Mouse (Mus musculus) right cerebral cortex, postnatal 36 days (tissue): ENCODE results near the gene Rpl3l.
"Not testable (repeated sequence)": the region's sequence is repeated elsewhere in the genome, so short reads cannot be mapped to it uniquely, and the experiment has no call there.

Source experiments
- DNase-seq, 2 experiments: peaks; one replicate each; pipeline ENCODE4 v3.0.0; 2022; ENCODE audit warnings: low spot score in 2 of 2, mixed read lengths in 1 of 2

Rpl3l gene

GRCm38 (mm10) chr17:24719494-24720222 is 8.0 kb upstream of the Rpl3l start:
- DNase-seq, result peak; percentile 99

GRCm38 (mm10) chr17:24720616-24721015 is 7.0 kb upstream of the Rpl3l start:
- not testable (repeated sequence) for DNase-seq

- DNase-seq, result not testable (repeated sequence)
Observed at GRCm38 (mm10) chr17:24721383-24721955, 6.2 kb upstream of the Rpl3l start.

- no peak for DNase-seq
Observed at GRCm38 (mm10) chr17:24722220-24722924, 5.2 kb upstream of the Rpl3l start.

- no peak for DNase-seq
Observed at GRCm38 (mm10) chr17:24723122-24723880, 4.3 kb upstream of the Rpl3l start.

- no peak for DNase-seq
Observed at GRCm38 (mm10) chr17:24723881-24724180, 3.8 kb upstream of the Rpl3l start.

GRCm38 (mm10) chr17:24724184-24724583 is 3.4 kb upstream of the Rpl3l start, which contains the start of gene Ndufb10:
Gene Ndufb10, minus strand, starts transcription at chr17:24724478.
- peak; percentile 88 to 92 for DNase-seq

- DNase-seq, result no peak
Observed at GRCm38 (mm10) chr17:24725637-24726390, 1.8 kb upstream of the Rpl3l start.

- DNase-seq, result no peak
Observed at GRCm38 (mm10) chr17:24728184-24728583, 564 bp downstream of the Rpl3l start.

- DNase-seq, result no peak
Observed at GRCm38 (mm10) chr17:24729067-24729466, 1.4 kb downstream of the Rpl3l start.

- DNase-seq, result no peak
Observed at GRCm38 (mm10) chr17:24730787-24731186, 3.2 kb downstream of the Rpl3l start.

GRCm38 (mm10) chr17:24732233-24732935 is 4.8 kb downstream of the Rpl3l start:
- DNase-seq, result no peak

GRCm38 (mm10) chr17:24733434-24734050 is 5.9 kb downstream of the Rpl3l start:
- DNase-seq, result no peak

- no peak for DNase-seq
Observed at GRCm38 (mm10) chr17:24734513-24734912, 6.9 kb downstream of the Rpl3l start.

GRCm38 (mm10) chr17:24735446-24735845 is 7.8 kb downstream of the Rpl3l start:
- DNase-seq, result no peak

- DNase-seq, result peak; percentile 85 to 93
Observed at GRCm38 (mm10) chr17:24736330-24737051, 8.9 kb downstream of the Rpl3l start, which contains the start of gene Msrb1. Gene Msrb1, plus strand, starts transcription at chr17:24736642.

- DNase-seq, result no peak
Observed at GRCm38 (mm10) chr17:24737135-24737810, 9.7 kb downstream of the Rpl3l start.

GRCm38 (mm10) chr17:24738238-24738637 is 10.6 kb downstream of the Rpl3l start:
- DNase-seq, result no peak

- DNase-seq, result no peak
Observed at GRCm38 (mm10) chr17:24739926-24740325, 12.3 kb downstream of the Rpl3l start.
